Mouse (Mus musculus): ENCODE results near the gene Sapcd1.
"Not testable (repeated sequence)": the region's sequence is repeated elsewhere in the genome, so short reads cannot be mapped to it uniquely, and the experiment has no call there.

Gene Sapcd1

DNA sequence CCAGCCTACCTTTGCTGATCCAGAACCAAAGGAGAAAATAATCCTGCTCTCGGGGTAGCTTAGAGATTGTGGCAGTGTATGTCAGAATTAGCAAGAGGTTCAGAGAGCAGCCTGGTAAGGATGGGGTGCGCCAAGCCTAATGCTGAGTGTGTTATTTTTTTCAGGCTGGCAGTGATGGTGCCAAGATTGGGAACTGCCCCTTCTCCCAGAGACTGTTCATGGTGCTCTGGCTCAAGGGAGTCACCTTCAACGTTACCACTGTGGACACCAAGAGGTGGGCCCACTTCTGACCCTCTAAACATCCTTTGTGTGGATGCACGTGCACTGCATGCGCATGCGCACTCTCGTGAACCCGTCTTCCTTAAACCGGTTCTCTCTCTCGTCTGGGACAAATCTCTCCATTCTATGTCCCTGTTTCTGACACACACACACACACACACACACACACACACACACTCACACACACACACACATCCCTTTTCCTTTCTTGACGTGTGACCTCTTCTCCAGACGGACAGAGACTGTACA is 24.5 kb upstream of the Sapcd1 start:
- no peak for DNase-seq (ENCODE audit: low spot score in 2 of 2)

DNA sequence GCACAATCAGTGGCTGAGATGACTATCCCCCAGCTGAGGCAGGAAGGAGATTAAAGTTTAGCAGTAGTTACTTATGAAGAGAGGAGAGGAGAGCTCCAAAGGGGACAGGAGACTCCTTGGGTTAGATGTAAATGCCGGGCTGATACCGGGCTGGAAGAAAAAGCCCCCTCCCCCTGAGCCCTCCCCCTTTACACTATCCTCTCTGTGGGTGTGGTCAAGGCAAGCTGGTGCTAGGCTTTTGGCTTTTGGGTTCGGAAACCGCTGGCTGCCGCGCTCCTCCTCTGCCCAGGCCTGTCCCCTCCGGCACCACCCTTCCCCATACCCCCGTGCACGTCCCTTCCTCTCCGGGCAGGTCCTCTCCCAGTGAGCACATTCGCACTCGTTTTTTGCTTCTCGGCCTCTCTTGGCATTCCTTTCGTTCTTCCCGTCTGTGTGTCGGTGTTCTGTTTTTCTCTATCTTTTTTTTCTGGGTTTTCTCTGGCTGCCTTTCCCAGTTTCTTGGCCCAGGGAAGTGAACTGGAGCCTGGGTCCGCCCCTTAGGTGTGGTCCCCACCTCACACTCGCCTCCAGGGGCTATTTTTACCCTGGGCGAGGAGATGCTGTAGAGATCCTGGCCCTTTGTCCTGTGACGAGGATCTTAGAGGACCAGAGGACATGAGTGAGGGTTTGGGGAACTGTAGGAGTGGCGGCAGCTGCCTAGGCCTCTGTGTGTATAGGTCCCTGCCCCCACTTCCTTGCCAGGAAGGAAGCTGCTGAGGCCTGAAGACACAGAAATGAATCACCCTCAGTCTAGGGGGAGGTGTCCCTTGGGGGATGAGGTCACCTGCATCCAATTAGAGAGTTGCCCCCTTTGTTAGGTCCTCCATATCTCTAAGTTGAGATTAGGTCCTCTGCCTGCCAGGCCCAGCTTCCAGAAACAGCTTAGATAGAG is 23.6 kb upstream of the Sapcd1 start:
- DNase-seq (ENCODE audit: low spot score in 2 of 2), result peak in 1 of 2 experiments; percentile 58

GRCm38 (mm10) chr17:35050126-35050750 is 22.4 kb upstream of the Sapcd1 start:
- DNase-seq (ENCODE audit: low spot score in 2 of 2), result no peak

DNA sequence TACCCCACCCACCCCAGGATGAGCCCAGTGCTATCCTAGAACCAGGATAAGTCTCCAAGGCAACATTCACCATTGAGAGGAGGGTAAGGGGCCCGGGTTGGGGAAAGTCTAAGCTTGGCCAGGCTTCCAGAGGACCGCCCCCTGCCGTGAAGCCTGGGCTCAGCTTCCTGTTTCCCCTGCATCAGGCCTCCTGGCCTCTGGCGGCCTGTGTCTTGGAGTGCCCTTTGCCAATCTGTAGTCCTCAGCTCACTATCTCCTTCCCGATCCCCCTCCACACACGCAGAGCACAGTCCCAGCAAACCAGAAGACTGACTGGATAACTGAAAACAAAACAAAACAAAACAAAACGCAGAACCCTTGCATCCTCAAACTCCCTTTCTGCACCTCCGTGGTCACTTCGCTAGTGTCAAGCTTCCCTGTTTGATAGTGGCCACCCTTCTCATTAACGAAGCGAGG is 21.8 kb upstream of the Sapcd1 start, which contains the start of gene Clic1:
Clic1 (plus strand) TSS at position 406 of the 456 bp plus-strand sequence.
- peak in 1 of 2 experiments; percentile 63 for DNase-seq (ENCODE audit: low spot score in 2 of 2)

DNA sequence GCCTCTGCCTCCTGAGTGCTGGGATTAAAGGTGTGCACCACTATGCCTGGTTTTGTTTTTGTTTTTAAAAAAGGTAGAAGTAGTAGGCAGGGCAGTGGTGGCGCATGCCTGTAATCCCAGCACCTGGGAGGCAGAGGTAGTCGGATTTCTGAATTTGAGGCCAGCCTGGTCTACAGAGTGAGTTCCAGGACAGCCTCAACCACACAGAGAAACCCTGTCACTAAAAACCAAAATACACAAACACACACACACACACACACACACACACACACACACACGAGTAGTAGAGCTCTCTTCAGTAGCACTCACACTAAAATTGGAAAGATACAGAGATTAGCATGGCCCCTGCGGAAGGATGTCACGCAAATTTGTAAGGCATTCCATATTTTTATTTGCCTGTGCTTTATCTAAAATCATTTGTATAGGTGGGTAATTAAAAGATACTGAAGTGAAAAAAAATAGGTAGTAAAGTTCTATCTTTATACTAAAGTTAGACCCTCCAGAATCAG is 21.2 kb upstream of the Sapcd1 start:
- DNase-seq (ENCODE audit: low spot score in 2 of 2), result no peak

DNA sequence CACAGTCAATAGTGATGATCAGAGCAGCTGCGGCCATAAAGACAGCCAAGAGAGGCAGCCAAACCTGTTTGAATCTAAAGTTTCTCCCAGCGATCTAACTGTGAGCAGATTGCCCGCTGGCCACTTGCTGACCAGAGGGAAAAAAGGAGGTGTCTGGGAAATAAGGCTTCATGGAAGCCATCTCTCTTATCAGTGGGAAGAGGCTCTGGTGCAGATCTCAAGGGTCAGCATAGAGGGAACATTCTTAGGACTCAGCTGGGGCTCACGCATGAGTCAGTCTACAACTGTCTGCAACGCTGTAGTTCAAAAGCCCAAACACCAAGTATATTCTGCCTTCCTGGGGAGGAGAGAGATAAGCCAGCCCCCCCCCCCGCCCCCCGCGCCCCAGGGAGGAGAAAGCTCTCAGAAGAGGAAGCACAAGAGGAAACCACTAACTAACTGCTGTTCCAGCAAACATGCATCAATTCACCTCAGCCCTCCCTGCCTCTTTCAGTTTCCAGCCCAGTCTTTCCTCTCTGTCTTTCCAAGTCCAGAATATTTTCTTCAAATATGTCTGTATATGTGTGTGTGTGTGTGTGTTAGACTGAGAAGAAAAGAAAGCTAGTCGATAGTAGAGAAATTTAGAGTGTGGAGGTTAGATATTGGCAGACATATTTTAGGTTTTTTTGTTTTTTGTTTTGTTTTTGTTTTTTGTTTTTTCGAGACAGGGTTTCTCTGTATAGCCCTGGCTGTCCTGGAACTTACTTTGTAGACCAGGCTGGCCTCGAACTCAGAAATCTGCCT is 20.5 kb upstream of the Sapcd1 start:
- DNase-seq (ENCODE audit: low spot score in 2 of 2), result no peak

GRCm38 (mm10) chr17:35047688-35048087 is 19.9 kb upstream of the Sapcd1 start:
- no peak for DNase-seq (ENCODE audit: low spot score in 2 of 2)

GRCm38 (mm10) chr17:35046681-35047455 is 19.1 kb upstream of the Sapcd1 start, which contains the start of gene Msh5:
Gene Msh5 (minus strand): TSS chr17:35046745.
- DNase-seq (ENCODE audit: low spot score in 2 of 2), result peak; percentile 92 to 98

- DNase-seq (ENCODE audit: low spot score in 2 of 2), result no peak
Measured at GRCm38 (mm10) chr17:35045807-35046680, 18.2 kb upstream of the Sapcd1 start.

DNA sequence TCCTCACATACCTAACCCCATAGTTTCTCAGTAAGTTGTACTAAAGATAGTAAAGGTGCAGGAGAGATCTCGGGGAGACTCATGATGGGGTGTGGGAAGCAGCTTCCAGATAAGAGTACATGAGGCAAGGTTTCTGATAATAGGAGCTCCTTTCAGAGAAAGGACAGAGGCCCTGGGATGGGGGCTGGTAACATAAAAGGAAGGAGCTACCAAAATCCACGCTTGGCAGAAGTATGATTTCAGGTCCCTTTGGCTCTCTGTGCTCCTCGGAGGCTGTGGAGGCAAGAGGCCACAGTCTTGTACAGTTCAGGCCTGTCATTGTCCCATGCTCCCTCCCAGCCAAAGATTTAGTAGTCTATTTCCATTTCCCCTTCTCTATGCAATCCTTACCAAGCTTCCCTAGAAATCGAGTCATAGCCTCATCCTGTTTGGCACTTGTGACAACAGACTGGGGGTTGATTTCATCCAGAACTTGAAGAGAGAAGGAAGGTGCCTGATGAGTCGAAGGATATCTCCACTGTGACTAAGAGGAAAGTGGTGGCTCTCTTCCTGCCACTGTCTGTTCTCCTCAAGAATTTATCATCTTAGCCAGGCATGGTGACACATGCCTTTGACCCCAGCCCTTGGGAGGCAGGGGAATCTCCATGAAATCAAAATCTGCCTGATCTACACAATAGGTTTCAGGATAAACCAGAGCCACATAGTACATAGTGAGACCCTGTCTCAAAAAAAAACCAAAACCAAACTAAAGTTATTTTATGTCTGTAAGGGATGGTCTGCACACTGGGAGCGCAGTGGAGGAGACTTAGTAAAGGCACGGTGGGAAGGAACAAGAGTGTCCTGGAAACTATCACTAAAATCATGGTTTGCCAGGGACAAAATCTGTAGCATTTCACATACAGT is 17.3 kb upstream of the Sapcd1 start:
- DNase-seq (ENCODE audit: low spot score in 2 of 2), result no peak

DNA sequence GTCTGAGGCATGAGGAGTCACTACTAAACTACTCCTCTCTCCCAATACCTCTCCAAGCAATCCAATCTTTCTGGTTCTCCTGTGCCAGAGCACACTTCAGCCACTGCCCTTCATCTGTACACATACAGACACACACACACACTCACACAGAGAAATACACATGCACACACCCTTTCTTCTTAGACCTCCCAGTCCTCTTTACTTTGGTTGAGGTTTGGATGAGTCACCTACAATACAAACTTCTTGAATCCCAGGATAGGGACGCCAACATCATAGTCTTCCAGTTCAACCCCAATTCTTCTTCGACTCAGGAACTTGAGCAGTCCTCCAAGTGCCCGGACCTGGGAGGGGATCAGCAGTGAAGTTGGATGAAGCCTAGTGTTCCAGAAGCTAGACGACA is 16.0 kb upstream of the Sapcd1 start:
- DNase-seq (ENCODE audit: low spot score in 2 of 2), result no peak

DNA sequence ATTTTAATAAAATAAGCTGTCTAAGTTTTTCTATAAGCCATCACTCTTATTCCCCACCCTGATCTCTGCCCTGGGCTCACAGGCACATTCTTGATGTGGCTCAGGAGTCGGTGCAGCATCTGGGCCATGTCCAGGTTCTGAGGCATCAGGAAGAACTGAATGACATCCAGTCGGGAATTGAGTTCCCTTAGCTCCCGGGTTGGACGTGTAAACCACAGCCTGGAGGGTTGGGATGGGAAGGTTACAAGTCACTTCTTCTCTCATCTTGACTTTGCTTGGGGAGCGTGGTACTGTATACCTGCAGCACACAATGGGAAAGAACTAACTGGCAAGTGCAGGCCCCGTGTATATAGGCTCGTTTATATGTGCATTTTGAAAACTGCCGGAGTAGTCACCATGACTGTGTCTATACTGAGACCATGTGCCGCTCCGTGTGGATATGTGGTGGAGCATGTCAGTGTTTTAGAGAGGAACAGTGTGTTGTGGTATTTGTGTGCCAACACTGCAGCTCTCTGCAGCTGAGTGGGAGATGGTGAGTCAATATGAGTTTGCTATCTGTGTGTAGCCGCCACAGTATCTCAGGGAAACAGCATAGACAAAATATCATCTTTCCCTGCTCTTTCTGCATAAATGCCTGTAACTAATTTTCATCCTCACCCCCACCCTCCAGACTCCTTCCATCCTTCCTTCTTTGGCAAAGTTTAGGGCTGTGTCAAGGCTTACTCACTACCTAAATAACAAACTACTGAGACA is 11.5 kb upstream of the Sapcd1 start:
- no peak for DNase-seq (ENCODE audit: low spot score in 2 of 2)

- DNase-seq (ENCODE audit: low spot score in 2 of 2), result no peak
Measured at GRCm38 (mm10) chr17:35034896-35035295, 7.1 kb upstream of the Sapcd1 start.

DNA sequence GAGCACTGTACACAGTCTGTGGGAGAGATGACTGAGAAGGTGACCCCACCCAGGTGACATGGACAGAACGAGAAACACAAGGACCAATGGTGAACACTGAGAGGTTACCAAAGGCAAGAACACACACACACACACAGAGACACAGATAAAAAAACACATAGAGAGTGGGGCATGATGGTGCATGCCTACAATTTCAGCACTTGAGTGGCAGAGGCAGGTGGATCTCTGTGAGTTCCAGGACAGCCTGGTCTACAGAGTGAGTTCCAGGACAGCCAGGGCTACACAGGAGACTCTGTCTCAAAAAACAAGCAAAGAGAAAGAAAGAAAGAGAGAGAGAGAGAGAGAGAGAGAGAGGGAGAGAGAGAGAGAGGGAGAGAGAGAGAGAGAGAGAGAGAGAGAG is 5.9 kb upstream of the Sapcd1 start:
- not testable (repeated sequence) for DNase-seq (ENCODE audit: low spot score in 2 of 2)

DNA sequence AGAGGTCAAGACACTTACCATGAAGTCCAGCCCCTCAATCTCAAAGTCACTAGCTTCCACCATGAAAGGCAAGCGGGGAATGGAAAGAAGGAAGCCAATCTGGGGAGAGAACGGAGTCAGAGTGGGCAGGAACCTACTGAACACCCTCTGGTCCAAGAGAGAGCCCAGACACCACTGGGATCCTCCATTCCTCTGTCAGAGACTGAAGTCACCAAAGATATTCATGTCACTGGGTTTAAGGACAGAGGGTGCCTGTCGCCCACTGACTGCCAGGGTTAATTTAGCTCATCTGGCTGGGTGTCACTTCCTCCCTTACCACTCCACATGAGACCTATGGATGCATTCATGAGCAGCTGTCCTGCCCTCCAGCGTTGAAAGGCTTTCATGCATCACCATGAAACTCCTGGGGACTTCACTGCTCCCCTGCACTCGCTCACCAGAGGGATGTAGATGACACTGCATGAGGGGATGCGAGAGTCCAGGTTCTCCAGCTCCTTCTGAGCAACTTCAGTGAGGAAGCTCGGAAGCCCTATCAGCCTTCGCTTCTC is 4.6 kb upstream of the Sapcd1 start:
- no peak for DNase-seq (ENCODE audit: low spot score in 2 of 2)

- DNase-seq (ENCODE audit: low spot score in 2 of 2), result no peak
Measured at GRCm38 (mm10) chr17:35031880-35032279, 4.1 kb upstream of the Sapcd1 start.

DNA sequence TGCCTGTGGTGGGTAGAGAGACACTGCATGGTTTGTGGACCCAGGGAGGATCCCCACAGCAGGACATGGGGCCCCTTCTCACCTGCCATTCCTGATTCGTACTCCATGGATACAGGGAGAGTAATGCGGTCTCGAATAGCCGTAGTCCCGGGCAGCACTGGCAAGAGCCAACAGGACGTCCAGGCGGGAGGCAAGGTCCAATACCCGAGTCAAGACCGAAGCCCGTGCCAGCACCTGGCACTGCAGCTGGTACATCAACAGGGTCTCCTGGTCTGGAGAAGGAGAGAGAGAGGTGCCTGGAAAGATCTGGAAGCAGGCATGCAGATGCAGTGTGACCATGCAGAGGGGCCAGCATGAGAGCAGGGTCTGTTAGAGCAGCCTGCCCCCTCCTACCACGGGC is 3.5 kb upstream of the Sapcd1 start:
- no peak for DNase-seq (ENCODE audit: low spot score in 2 of 2)

All from cerebellum, postnatal 4 days (tissue).